8 mouse cellular contexts compared by ENCODE assay signal in the genomic region with DNA sequence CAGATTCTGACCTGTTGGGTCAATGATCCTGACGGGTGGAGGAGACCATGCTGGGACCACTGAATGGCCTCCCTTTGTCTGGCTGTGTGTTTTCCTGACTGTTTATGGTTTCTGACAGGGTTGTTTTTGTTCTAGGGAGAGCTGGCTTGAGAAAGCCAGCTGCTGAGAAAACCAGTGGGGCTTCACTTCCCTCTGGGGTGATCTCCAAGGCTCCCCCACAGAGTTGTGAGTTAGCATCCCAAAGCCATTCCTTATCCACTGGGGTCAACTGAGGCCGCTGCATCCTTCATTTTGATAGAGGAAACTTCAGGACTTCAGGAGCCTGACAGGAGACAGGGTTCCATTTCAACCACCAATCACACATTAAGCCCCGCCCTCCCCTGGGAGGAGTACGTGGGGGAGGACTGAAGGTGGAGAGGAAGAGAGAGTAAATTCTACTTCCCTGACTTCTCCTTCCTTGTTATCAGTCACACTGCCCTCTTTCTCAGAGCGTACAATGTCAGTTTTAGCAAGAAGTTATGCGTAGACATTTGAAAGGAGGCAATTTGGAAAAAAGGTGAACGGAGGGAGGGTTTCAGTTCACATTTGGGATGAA. TPM values are rescaled to one million over a fixed set of nuclear protein-coding genes. Genes with fewer than 3 reads are reported as not detected.
DNase-seq lines count a peak whose midpoint lies in the region; ATAC-seq and TF ChIP-seq lines count a peak whose summit lies in the region.

No protein-coding gene starts in this region.

- no peaks in the 10 kb centered on the region for H3K36me3 ChIP-seq in heart, embryonic 10.5 days
- H3K36me3 ChIP-seq in kidney, embryonic 15.5 days, result no peaks in the 10 kb centered on the region

- H3K4me3 ChIP-seq in heart, embryonic 10.5 days, result peak overlapping the region; percentile 54
- peak overlapping the region; percentile 28 for H3K4me3 ChIP-seq in kidney, embryonic 15.5 days (replicated peaks)
- no peak overlapping the region for H3K4me3 ChIP-seq in left cerebral cortex, adult 2 months

- no peak overlapping the region for H3K9ac ChIP-seq in kidney, embryonic 15.5 days

- intact Hi-C loops in heart, postnatal 25 days (cut with DNase I), result no loop called here
- intact Hi-C loops in left cerebral cortex, adult 2 months (cut with DNase I), result no loop called here

- 6% methylated on average over 7 of the region's 7 CpGs for WGBS in heart, embryonic 10.5 days
- WGBS in kidney, embryonic 15.5 days, result 7% methylated on average over 7 of the region's 7 CpGs

- H3K27ac ChIP-seq in heart, embryonic 10.5 days, result peak overlapping the region; percentile 9; the same call in 1 of the 2 replicates
- H3K27ac ChIP-seq in kidney, embryonic 15.5 days, result 0 out of 2 replicates have a peak overlapping the region, but pooled peaks have one; percentile 24
- no peak overlapping the region; the same call in 1 of the 2 replicates for H3K27ac ChIP-seq in left cerebral cortex, adult 2 months

- ATAC-seq in granulocyte monocyte progenitor cell, adult 5-6 weeks (replicated peaks; ENCODE audit: poor library complexity, severe bottlenecking), result peak; percentile 93
- peak; percentile 70 for ATAC-seq in kidney, embryonic 15.5 days (replicated peaks; ENCODE audit: low FRiP score)

- peaks cover 11% of the 10 kb centered on the region; the same call in 1 of the 2 replicates for H3K27me3 ChIP-seq in heart, embryonic 10.5 days (ENCODE audit: insufficient read depth, poor library complexity, severe bottlenecking)
- no peaks in the 10 kb centered on the region for H3K27me3 ChIP-seq in kidney, embryonic 15.5 days

- peak overlapping the region; percentile 56 for H3K4me2 ChIP-seq in kidney, embryonic 15.5 days

- no peaks in the 10 kb centered on the region for H3K9me3 ChIP-seq in heart, embryonic 10.5 days
- no peaks in the 10 kb centered on the region for H3K9me3 ChIP-seq in kidney, embryonic 15.5 days (replicated peaks)

- peaks cover 29% of the 10 kb centered on the region for H3K4me1 ChIP-seq in heart, embryonic 10.5 days
- H3K4me1 ChIP-seq in kidney, embryonic 15.5 days, result peaks cover 48% of the 10 kb centered on the region

- DNase-seq in heart, embryonic 10.5 days (ENCODE audit: low spot score), result no peak
- no peak for DNase-seq in heart, postnatal 25 days (ENCODE audit: low spot score)
- peak; percentile 34 to 40 for DNase-seq in cerebellum, postnatal 14 days
- peak; percentile 57 for DNase-seq in lung, postnatal 10 days
- DNase-seq in skeletal muscle tissue, adult 2 months (ENCODE audit: low read depth, low spot score), result peak; percentile 79
- no peak for DNase-seq in left cerebral cortex, adult 2 months (ENCODE audit: extremely low spot score in 1 of 2, low spot score in 2 of 2)

- no peak for TF ChIP-seq CTCF in left cerebral cortex, adult 2 months (IDR thresholded peaks at IDR 0.05)

RNA-seq across cellular contexts. Expression of gene Map2k6, which starts 49.3 kb away (rescaled TPM):
- polyA plus RNA-seq in heart, embryonic 10.5 days (2016; fragmentation: Nextera tagmentation; extraction: Ambion mirVana), result 14.7 and 22.5 TPM in 2 replicates
- total RNA-seq in heart, postnatal 25 days (2021), result 1 to 10 TPM; 5.8 to 6.7 TPM
- total RNA-seq in granulocyte monocyte progenitor cell, adult 5-6 weeks (2014; fragmentation: Nextera tagmentation), result 10.1 and 12.9 TPM in 2 replicates
- 18.8 and 20.9 TPM in 2 replicates for total RNA-seq in granulocyte monocyte progenitor cell, adult 5-6 weeks (2017)
- 21.9 and 22.9 TPM in 2 replicates for polyA plus RNA-seq in kidney, embryonic 15.5 days (2015; fragmentation: Nextera tagmentation; extraction: Ambion mirVana)
- 10 to 100 TPM; 23.1 to 25.4 TPM for total RNA-seq in left cerebral cortex, adult 2 months (2021)

Comparison
In these comparisons a context has a peak if more than half of its experiments do, and no peak if none do; other contexts are left out.
1. DNase-seq: peak in cerebellum, postnatal 14 days (2 of 2), lung, postnatal 10 days (single experiment) and skeletal muscle tissue, adult 2 months (single experiment); none in heart, embryonic 10.5 days (single experiment), heart, postnatal 25 days (single experiment) and left cerebral cortex, adult 2 months (0 of 2).